Comparison of ENCODE assay signal across 18 mouse cellular contexts in genomic region chr15:81915663-81916062, GRCm38 (mm10). TPM values are rescaled to one million over a fixed set of nuclear protein-coding genes. Genes with fewer than 3 reads are reported as not detected.
A peak's percentile ranks its signal among the peaks of the same experiment; 100 is the strongest.
DNase-seq lines count a peak whose midpoint lies in the region; ATAC-seq and TF ChIP-seq lines count a peak whose summit lies in the region.
"Had no signal": no experiment of that assay in that cellular context is flagged by ENCODE, and none has a peak within 500 bp of the region (broad histone marks: within the 10 kb centered on the region; RNA-seq: fewer than 3 reads in every experiment).

No protein-coding gene starts in this region.

- H3K4me1 ChIP-seq in liver, adult 2 months (ENCODE audit: control insufficient read depth, insufficient read depth, low read length) = no peaks in the 10 kb centered on the region
- peaks cover 30% of the 10 kb centered on the region for H3K4me1 ChIP-seq in liver, embryonic 13.5 days (replicated peaks)
- H3K4me1 ChIP-seq in intestine, postnatal 0 days (replicated peaks; ENCODE audit: control insufficient read depth, insufficient read depth, low read length) = no peaks in the 10 kb centered on the region
- H3K4me1 ChIP-seq: heart, embryonic 15.5 days had no signal

- H3K27ac ChIP-seq in gastrocnemius, adult 2 months = peak overlapping the region; percentile 93
- no peak overlapping the region for H3K27ac ChIP-seq in liver, adult 2 months (replicated peaks; ENCODE audit: insufficient read depth, low read depth, low read length)
- peak overlapping the region; percentile 63; the same call in 1 of the 2 replicates for H3K27ac ChIP-seq in liver, embryonic 13.5 days
- H3K27ac ChIP-seq in intestine, postnatal 0 days (ENCODE audit: low read depth, low read length) = no peak overlapping the region
- H3K27ac ChIP-seq: forebrain, embryonic 15.5 days; heart, embryonic 15.5 days; hindbrain, embryonic 15.5 days had no signal

- H3K4me2 ChIP-seq in liver, embryonic 13.5 days = no peak overlapping the region
- no peak overlapping the region for H3K4me2 ChIP-seq in intestine, postnatal 0 days (replicated peaks; ENCODE audit: low read depth)
- H3K4me2 ChIP-seq: forebrain, embryonic 15.5 days; heart, embryonic 15.5 days; hindbrain, embryonic 15.5 days had no signal

- TF ChIP-seq CTCF in gastrocnemius, adult 2 months (IDR thresholded peaks at IDR 0.05) = no peak
- TF ChIP-seq CTCF in liver, adult 2 months (IDR thresholded peaks at IDR 0.05; ENCODE audit: low read depth, low read length) = no peak
- TF ChIP-seq CTCF in intestine, postnatal 0 days (IDR thresholded peaks at IDR 0.05; ENCODE audit: low read depth) = no peak

- no peaks in the 10 kb centered on the region for H3K9me3 ChIP-seq in liver, embryonic 13.5 days (replicated peaks)
- no peaks in the 10 kb centered on the region for H3K9me3 ChIP-seq in intestine, postnatal 0 days (ENCODE audit: control insufficient read depth)
- H3K9me3 ChIP-seq: forebrain, embryonic 15.5 days; heart, embryonic 15.5 days; hindbrain, embryonic 15.5 days had no signal

- no peak for TF ChIP-seq POLR2A in liver, adult 2 months (IDR thresholded peaks at IDR 0.05; ENCODE audit: extremely low read depth, insufficient read depth, low read length)

- no peaks in the 10 kb centered on the region for H3K27me3 ChIP-seq in liver, adult 2 months (ENCODE audit: control insufficient read depth, insufficient read depth, low read length)
- H3K27me3 ChIP-seq in liver, embryonic 13.5 days = no peaks in the 10 kb centered on the region
- no peaks in the 10 kb centered on the region for H3K27me3 ChIP-seq in intestine, postnatal 0 days (replicated peaks; ENCODE audit: control insufficient read depth, insufficient read depth, low read length)
- H3K27me3 ChIP-seq: forebrain, embryonic 15.5 days; heart, embryonic 15.5 days; hindbrain, embryonic 15.5 days had no signal

- no peak overlapping the region for H3K4me3 ChIP-seq in gastrocnemius, adult 2 months
- H3K4me3 ChIP-seq in liver, adult 2 months (ENCODE audit: insufficient read depth, low read depth, low read length) = no peak overlapping the region
- H3K4me3 ChIP-seq in liver, embryonic 13.5 days (replicated peaks) = no peak overlapping the region
- no peak overlapping the region for H3K4me3 ChIP-seq in intestine, postnatal 0 days (ENCODE audit: low read depth, low read length)
- H3K4me3 ChIP-seq: forebrain, embryonic 15.5 days; heart, embryonic 15.5 days; hindbrain, embryonic 15.5 days had no signal

- H3K9ac ChIP-seq in liver, adult 2 months (ENCODE audit: low read depth, low read length) = no peak overlapping the region
- H3K9ac ChIP-seq in liver, embryonic 13.5 days = 0 out of 2 replicates have a peak overlapping the region, but pooled peaks have one; percentile 5
- H3K9ac ChIP-seq in intestine, postnatal 0 days (ENCODE audit: low read depth, low read length) = no peak overlapping the region
- H3K9ac ChIP-seq: forebrain, embryonic 15.5 days; heart, embryonic 15.5 days; hindbrain, embryonic 15.5 days had no signal

- peak; percentile 45 for DNase-seq in gastrocnemius, adult 2 months
- no peak for DNase-seq in gastrocnemius, postnatal 14 days
- peak; percentile 39 for DNase-seq in liver, adult 2 months (ENCODE audit: extremely low read depth, low read depth, low spot score)
- no peak for DNase-seq in liver
- no peak for DNase-seq in liver, embryonic 13.5 days
- DNase-seq: adrenal gland, postnatal 25 days; cerebellum, adult 18-20 months; cerebellum, adult 9-11 months; cerebellum, postnatal 36 days; gastrocnemius, postnatal 10 days; heart, postnatal 14 days had no signal

- no peak for ATAC-seq in liver, embryonic 13.5 days (ENCODE audit: low read depth)
- no peak for ATAC-seq in inflammation-experienced regulatory T-cells, adult 6 months
- no peak for ATAC-seq in intestine, postnatal 0 days
- ATAC-seq: forebrain, embryonic 15.5 days had no signal

- WGBS in liver, adult 2 months = 25% methylated on average over 5 of the region's 5 CpGs
- WGBS in liver, embryonic 13.5 days (ENCODE audit: insufficient replicate concordance) = 77% methylated on average over 5 of the region's 5 CpGs
- 74% methylated on average over 5 of the region's 5 CpGs for WGBS in intestine, postnatal 0 days

- no peaks in the 10 kb centered on the region for H3K79me2 ChIP-seq in liver, adult 2 months (ENCODE audit: control insufficient read depth, insufficient read depth, low read length)

- intact Hi-C loops in gastrocnemius, adult 2 months (cut with DNase I) = loop anchor here (5.0 kb wide), 1 partner anchor 173 kb away; no protein-coding TSS in a partner anchor
- intact Hi-C loops in gastrocnemius, postnatal 14 days (cut with DNase I; ENCODE audit: low total_unique reads) = loop anchor here (5.0 kb wide), 1 partner anchor 83 kb away; no protein-coding TSS in a partner anchor

- peaks cover 34% of the 10 kb centered on the region for H3K36me3 ChIP-seq in liver, adult 2 months (ENCODE audit: control insufficient read depth, insufficient read depth, low read length)
- H3K36me3 ChIP-seq in liver, embryonic 13.5 days = peaks cover 95% of the 10 kb centered on the region
- H3K36me3 ChIP-seq in intestine, postnatal 0 days (ENCODE audit: control insufficient read depth, insufficient read depth) = peaks cover 64% of the 10 kb centered on the region

RNA-seq across cellular contexts. Expression of gene Polr3h, which starts 10.4 kb away (rescaled TPM):
- total RNA-seq in gastrocnemius, adult 2 months (2021) = 1 to 10 TPM; 6.4 to 7.6 TPM
- 1 to 10 TPM; 7.3 to 8.1 TPM for total RNA-seq in gastrocnemius, postnatal 14 days (2021)
- total RNA-seq in liver, adult 2 months (2014; rRNA removed) = 6.4 and 7.3 TPM in 2 replicates
- 6.8 and 8.3 TPM in 2 replicates for polyA plus RNA-seq in liver, adult 2 months (2012; rRNA removed)
- polyA plus RNA-seq in liver, embryonic 13.5 days (2015; fragmentation: Nextera tagmentation; extraction: Ambion mirVana) = 77.5 and 82.6 TPM in 2 replicates
- 10 to 100 TPM; 17.4 to 28.3 (median 22.6) TPM for polyA plus RNA-seq in inflammation-experienced regulatory T-cells, adult 6 months (2017; shearing (Covaris generic))
- 114 and 123 TPM in 2 replicates for polyA plus RNA-seq in intestine, postnatal 0 days (2015; fragmentation: Nextera tagmentation; extraction: Ambion mirVana)

RNA-seq across cellular contexts. Expression of gene Csdc2, which starts 20.9 kb away (rescaled TPM):
- total RNA-seq in gastrocnemius, adult 2 months (2021) = 1 to 10 TPM; 1.6 to 2.1 TPM
- total RNA-seq in gastrocnemius, postnatal 14 days (2021) = 1 to 10 TPM; 3.7 to 3.8 TPM
- 0.09 and 0.13 TPM in 2 replicates for total RNA-seq in liver, adult 2 months (2014; rRNA removed)
- 0.35 and 0.80 TPM in 2 replicates for polyA plus RNA-seq in liver, adult 2 months (2012; rRNA removed)
- polyA plus RNA-seq in liver, embryonic 13.5 days (2015; fragmentation: Nextera tagmentation; extraction: Ambion mirVana) = 1.0 and 1.1 TPM in 2 replicates
- polyA plus RNA-seq in inflammation-experienced regulatory T-cells, adult 6 months (2017; shearing (Covaris generic)) = not detected
- 4.4 and 4.9 TPM in 2 replicates for polyA plus RNA-seq in intestine, postnatal 0 days (2015; fragmentation: Nextera tagmentation; extraction: Ambion mirVana)
- total RNA-seq: hematopoietic stem cell, adult 5-6 weeks; MEL had no signal

RNA-seq across cellular contexts. Expression of gene Aco2, which starts 43.6 kb away (rescaled TPM):
- total RNA-seq in gastrocnemius, adult 2 months (2021) = 1,000 to 10,000 TPM; 1,155 to 1,439 TPM
- 1,000 to 10,000 TPM in 1 of 2 experiments, 100 to 1,000 TPM in 1; 894 to 1,160 TPM for total RNA-seq in gastrocnemius, postnatal 14 days (2021)
- 170 and 187 TPM in 2 replicates for total RNA-seq in liver, adult 2 months (2014; rRNA removed)
- 127 TPM in 2 replicates for polyA plus RNA-seq in liver, adult 2 months (2012; rRNA removed)
- polyA plus RNA-seq in liver, embryonic 13.5 days (2015; fragmentation: Nextera tagmentation; extraction: Ambion mirVana) = 105 and 122 TPM in 2 replicates
- 100 to 1,000 TPM in 1 of 3 experiments, 10 to 100 TPM in 2; 83.2 to 115 (median 93.9) TPM for polyA plus RNA-seq in inflammation-experienced regulatory T-cells, adult 6 months (2017; shearing (Covaris generic))
- polyA plus RNA-seq in intestine, postnatal 0 days (2015; fragmentation: Nextera tagmentation; extraction: Ambion mirVana) = 192 and 209 TPM in 2 replicates

RNA-seq across cellular contexts. Expression of gene Phf5a, which starts 44.0 kb away (rescaled TPM):
- total RNA-seq in gastrocnemius, adult 2 months (2021) = 10 to 100 TPM; 38.4 to 39.9 TPM
- total RNA-seq in gastrocnemius, postnatal 14 days (2021) = 10 to 100 TPM; 40.8 to 41.2 TPM
- 12.3 and 15.6 TPM in 2 replicates for total RNA-seq in liver, adult 2 months (2014; rRNA removed)
- polyA plus RNA-seq in liver, adult 2 months (2012; rRNA removed) = 27.5 and 28.7 TPM in 2 replicates
- 132 and 139 TPM in 2 replicates for polyA plus RNA-seq in liver, embryonic 13.5 days (2015; fragmentation: Nextera tagmentation; extraction: Ambion mirVana)
- polyA plus RNA-seq in inflammation-experienced regulatory T-cells, adult 6 months (2017; shearing (Covaris generic)) = 100 to 1,000 TPM in 1 of 3 experiments, 10 to 100 TPM in 2; 79.6 to 117 (median 95.2) TPM
- polyA plus RNA-seq in intestine, postnatal 0 days (2015; fragmentation: Nextera tagmentation; extraction: Ambion mirVana) = 75.9 and 79.2 TPM in 2 replicates

RNA-seq across cellular contexts. Expression of gene Pmm1, which starts 45.1 kb away (rescaled TPM):
- 10 to 100 TPM; 16.2 to 17.2 TPM for total RNA-seq in gastrocnemius, adult 2 months (2021)
- total RNA-seq in gastrocnemius, postnatal 14 days (2021) = 10 to 100 TPM; 15.2 to 16.9 TPM
- 3.6 and 3.7 TPM in 2 replicates for total RNA-seq in liver, adult 2 months (2014; rRNA removed)
- polyA plus RNA-seq in liver, adult 2 months (2012; rRNA removed) = 4.9 and 6.8 TPM in 2 replicates
- polyA plus RNA-seq in liver, embryonic 13.5 days (2015; fragmentation: Nextera tagmentation; extraction: Ambion mirVana) = 24.7 and 25.0 TPM in 2 replicates
- polyA plus RNA-seq in inflammation-experienced regulatory T-cells, adult 6 months (2017; shearing (Covaris generic)) = 10 to 100 TPM in 2 of 3 experiments, 1 to 10 TPM in 1; 9.3 to 33.3 (median 11.7) TPM
- polyA plus RNA-seq in intestine, postnatal 0 days (2015; fragmentation: Nextera tagmentation; extraction: Ambion mirVana) = 14.5 and 15.8 TPM in 2 replicates

Comparison
In these comparisons a context has a peak if more than half of its experiments do, and no peak if none do; other contexts are left out.
1. DNase-seq: peak in gastrocnemius, adult 2 months (single experiment) and liver, adult 2 months (single experiment); none in gastrocnemius, postnatal 14 days (single experiment), liver (single experiment) and liver, embryonic 13.5 days (single experiment).
2. H3K27ac ChIP-seq: peak in gastrocnemius, adult 2 months (single experiment) and liver, embryonic 13.5 days (single experiment); none in liver, adult 2 months (single experiment) and intestine, postnatal 0 days (single experiment).